Mouse (Mus musculus) hematopoietic stem cell, adult 5-6 weeks (primary cell): ENCODE results near the gene Fdx1. TPM values are rescaled to one million over a fixed set of nuclear protein-coding genes. Genes with fewer than 3 reads are reported as not detected.

ENCODE experiments used
- ATAC-seq, 2 experiments: fragments of 125-278 bp in 1 of 2; replicated peaks in 1 of 2; 2 replicates each; pipeline ENCODE4 v1.8.0; 2016 to 2017; ENCODE audit warnings: inconsistent platforms in 2 of 2, mild to moderate bottlenecking in 2 of 2, moderate number of reproducible peaks in 2 of 2, low read depth in 1 of 2, moderate TSS enrichment in 1 of 2; ENCODE audit not compliant: low FRiP score in 2 of 2, poor library complexity in 2 of 2, severe bottlenecking in 2 of 2, insufficient read depth in 1 of 2, low TSS enrichment in 1 of 2
- total RNA-seq: library from RNA; stranded (forward); fragments of 172-1452, 232-1000 nt; gene quantifications from 2 replicates; pipeline ENCODE4 v1.2.3, GENCODE M21; 2017

The Fdx1 gene
- 10.6 and 10.7 TPM in 2 replicates for total RNA-seq

- peak; percentile 80 to 94 for ATAC-seq
Measured at GRCm38 (mm10) chr9:51962975-51963701, at the start of gene Fdx1. TSS of gene Fdx1 (minus strand) at chr9:51963556.

GRCm38 (mm10) chr9:52012781-52013436 lies 49.6 kb upstream of the Fdx1 start:
- no peak for ATAC-seq

- no peak for ATAC-seq
Measured at GRCm38 (mm10) chr9:52012311-52012710, 49.0 kb upstream of the Fdx1 start.

GRCm38 (mm10) chr9:52008511-52008910 lies 45.2 kb upstream of the Fdx1 start:
- no peak for ATAC-seq

DNA sequence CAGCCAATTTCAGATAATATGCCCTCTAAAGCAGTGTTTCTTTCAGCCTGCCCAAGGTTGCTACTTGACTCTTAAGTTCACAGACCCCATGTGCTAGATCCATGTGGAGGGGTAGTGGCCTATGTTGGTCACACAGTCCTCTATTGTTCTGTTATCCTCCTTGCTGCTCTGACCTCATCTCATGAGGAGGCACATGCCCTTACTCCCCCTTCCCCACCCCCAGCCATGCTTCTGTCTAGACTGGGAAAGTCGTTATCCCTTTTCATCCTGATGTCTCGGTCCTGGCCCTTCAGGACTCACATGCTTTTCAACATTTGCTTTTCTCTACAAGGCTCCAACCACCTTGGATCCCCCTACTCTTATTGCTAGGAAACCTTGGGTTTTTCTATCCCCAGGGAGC lies 44.0 kb upstream of the Fdx1 start:
- ATAC-seq, result no peak

DNA sequence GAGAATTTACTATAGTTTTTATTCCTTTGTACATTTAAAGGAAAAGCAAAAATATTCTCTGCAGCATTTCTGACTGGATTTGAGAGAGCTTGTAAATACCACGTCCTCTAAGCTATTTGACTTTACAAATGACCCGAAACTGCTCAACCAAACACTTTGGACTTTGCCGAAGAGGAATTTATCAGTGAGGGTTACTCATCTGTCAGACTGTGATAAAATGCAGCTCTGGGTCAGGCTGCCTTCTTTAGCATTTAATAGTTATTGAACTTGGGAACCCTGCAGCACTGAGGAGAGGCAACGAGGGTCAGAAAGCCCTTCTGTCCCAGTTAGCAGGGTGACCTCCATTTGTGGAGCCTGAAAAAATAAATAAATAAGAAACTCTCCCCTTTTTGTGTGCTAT lies 40.1 kb upstream of the Fdx1 start:
- no peak for ATAC-seq

DNA sequence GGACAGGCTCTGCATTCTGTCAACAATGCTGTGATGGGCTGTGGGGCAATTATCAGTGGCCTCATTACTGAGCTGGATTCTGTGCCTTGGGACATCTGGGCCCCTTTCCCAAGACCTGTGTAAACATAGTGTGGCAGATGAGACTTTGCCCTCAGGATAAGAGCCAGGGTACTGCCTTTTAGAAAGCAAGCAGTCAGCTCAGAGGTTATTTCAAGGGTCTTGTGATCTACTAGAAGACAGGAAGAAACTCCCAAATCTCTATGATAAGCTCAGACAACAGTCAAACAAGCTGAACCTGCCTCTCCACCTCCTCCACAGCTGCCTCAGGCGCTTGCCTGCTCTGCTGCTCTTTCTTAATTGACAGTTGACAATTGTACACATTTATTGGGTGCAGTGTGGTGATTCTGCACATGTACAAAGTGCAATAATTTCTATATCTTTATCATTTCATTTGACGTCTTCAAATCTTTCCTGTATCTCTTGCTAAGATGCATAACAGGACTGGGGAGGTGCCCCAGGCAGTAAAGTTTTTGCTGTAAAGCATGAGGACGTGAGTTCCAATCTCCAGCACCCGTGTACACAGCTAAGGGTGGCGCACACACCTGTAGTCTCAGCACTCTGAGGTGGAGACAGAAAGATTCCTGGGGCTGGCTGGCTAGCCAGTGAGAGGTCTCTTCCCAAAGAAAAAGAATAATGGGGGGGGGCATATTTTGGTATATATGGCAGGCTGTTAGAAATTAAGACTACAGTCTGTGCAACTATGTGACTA lies 32.2 kb upstream of the Fdx1 start:
- no peak for ATAC-seq

GRCm38 (mm10) chr9:51994636-51995260 lies 31.4 kb upstream of the Fdx1 start:
- ATAC-seq, result no peak

- no peak for ATAC-seq
Measured at GRCm38 (mm10) chr9:51993486-51994275, 30.3 kb upstream of the Fdx1 start.

DNA sequence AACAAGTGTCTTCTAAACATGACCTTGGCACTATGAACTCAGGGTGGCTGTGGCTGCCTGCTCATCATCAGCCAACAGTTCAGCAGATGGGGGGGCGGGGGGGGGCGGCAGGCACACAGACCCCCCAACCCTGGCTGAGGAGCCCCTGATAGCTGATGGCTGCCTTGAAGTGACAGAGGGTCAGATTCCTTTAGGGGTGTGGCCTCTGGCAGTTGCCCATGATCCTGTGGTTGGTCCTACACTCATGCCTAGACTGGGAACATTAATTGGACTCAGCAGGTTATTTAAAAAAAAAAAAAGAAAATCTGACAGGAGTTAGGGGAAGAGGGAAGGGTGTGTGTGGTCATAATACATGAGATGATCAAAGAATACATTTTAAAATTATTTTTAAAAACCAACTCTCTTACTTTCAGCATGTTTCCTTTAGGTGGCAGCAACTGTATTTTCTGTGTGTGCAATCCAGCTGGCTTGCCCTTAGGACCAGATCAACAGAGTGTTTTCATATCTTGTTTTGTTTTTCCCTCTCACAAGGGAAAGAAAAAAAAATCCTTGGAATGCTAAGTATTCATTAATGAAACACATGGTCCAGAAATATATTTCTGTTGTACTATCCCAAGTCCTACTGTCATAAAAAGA lies 28.0 kb upstream of the Fdx1 start:
- ATAC-seq, result no peak

GRCm38 (mm10) chr9:51990828-51991227 lies 27.5 kb upstream of the Fdx1 start:
- peak; percentile 42 to 56; a peak in 3 of 4 replicates for ATAC-seq

DNA sequence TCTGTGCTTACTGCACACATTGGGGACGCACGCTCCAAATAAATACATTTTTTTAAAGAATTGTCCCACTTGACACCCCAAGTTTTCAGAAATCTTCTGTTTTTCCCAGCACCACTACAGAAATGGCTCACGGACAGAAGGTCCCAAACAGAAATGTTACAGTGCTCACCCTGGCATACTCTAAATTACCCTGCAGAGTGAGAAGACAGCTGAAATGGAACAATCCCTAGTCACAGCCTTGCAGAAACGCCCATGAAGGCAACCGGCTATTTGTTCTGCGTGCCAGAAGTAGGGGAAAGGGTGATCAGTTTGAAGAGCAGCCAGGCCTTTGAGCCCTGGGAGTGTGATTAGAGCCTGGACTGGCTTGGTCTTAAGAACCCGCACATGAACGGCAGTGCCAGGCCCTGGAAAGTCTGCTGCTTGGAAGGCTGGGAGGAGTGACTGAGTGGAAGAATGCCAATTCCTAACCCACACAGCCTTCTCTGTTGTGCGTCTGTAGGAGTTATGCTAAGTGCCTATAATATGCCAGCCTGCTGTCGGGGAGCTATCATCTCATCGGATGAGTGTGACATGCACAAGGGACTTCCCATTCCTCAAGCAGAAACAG lies 22.2 kb upstream of the Fdx1 start:
- no peak for ATAC-seq

DNA sequence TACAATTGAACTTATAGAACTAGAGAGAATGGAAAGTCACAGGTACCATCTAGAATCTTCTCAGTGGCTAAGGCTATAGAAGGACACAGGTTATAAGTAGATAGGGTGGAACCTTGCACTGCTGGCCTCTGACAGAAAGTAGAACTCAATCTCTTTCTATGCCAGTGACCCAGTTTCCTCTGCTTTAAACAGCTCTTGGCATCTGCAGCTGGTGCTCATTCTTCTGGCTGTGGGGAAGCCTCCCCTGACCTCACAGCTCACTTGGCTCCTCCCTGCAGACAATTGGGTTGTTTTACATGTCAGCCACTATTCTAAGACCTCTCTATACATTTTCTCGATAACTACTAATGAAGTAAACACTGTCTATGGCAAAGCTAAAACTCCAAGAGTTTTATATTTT lies 17.8 kb upstream of the Fdx1 start:
- no peak for ATAC-seq

DNA sequence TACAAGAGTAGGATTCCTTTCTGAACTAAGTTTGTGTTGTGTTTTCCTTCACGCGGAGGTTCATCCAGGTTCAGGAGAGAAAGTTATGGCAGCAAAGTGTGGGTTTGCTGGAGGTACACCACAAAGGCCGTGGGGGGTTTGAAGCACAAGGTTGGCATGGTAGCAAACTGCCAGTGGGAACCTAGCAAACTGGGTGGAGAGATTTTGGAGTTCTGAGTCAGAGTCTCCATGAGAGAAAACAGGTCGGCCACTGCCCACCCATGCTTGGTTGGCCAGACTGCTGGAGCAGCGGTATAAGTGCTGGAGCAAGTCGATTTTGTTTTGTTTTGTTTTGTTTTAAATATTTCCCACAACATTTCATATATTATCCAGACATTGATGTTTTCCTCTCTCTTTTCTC lies 15.9 kb upstream of the Fdx1 start:
- ATAC-seq, result no peak

GRCm38 (mm10) chr9:51978545-51979259 lies 15.3 kb upstream of the Fdx1 start:
- ATAC-seq, result no peak

- peak; percentile 79 to 80 for ATAC-seq
Measured at GRCm38 (mm10) chr9:51977439-51978000, 14.2 kb upstream of the Fdx1 start.
